Mouse (Mus musculus): Measurements from ENCODE around the gene Ivd.

DNA sequence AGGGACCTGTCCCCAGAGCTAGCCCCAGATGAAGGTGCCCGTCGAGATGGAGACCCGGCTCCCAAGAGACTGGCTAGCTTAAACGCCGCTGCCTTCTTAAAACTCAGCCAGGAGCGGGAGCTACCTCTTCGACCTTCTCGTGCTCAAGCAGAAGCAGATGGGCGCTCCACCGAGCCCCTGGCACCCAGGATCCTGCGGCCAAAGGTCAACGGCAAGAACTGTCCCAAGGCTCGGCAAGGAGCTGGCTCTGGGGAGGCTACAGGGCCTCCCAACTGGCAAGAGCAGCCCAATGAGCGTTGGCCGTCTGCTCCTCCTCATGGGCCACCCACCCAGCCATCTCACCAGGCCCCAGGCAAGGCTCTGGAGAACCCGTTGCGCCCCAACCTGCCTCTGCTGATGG lies 54.7 kb downstream of the Ivd start:
- TF ChIP-seq EP300 (IDR thresholded peaks at IDR 0.05; ENCODE audit: low read depth), result no peak
- TF ChIP-seq CTCF (IDR thresholded peaks at IDR 0.05; ENCODE audit: low read depth), result no peak

Data from liver, embryonic 14.5 days (tissue).